Mouse (Mus musculus): ENCODE measurements at regions not wholly inside any gene's neighbourhood (a gene's known extent, or its start where the extent isn't known, plus 50 kb on each side); places are given as distances from the start of the nearest gene placed in this dataset.

DNA sequence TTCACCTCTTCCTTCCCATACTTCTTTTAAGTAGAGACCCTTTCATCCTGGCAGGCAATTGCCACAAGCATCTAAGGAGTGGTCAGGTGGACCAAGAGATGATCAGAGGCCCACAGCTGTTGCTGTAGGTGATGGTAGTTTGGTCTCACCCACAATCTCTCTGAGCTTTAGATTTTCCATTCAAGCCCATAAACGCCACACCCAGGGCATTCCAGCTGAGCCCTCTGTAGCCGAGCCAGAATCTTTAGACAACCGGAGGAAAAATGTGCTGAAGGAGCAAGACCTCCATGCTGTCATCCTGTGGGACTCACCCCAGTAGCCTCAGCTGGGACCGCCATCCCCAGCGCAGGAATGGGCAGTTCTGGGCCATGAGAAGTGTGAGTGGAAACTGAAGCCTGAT, 93.7 kb upstream of the Dlx2 start:
- DNase-seq (ENCODE audit: low spot score), result no peak

DNA sequence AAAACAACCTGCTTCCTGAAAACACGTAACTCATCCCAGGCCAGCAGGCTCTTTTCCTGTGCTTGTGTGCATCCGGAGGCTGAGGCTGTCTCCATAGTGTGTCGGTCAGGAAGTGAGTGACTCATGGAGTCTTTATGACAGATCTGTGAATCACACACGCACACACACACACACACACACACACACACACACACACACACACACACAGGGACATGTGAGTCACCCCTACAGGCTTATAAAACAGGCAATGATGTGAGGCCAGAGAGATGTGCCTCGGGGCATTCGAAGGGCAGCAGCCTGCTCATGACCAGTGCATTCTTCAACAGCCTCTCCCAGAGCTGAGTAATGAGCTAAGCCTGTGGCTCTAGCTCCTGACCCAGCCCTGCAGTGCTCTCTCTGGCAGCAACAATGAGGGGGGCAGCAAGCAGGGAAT, 97.5 kb upstream of the Dlx2 start:
- DNase-seq (ENCODE audit: low spot score), result peak; percentile 38

DNA sequence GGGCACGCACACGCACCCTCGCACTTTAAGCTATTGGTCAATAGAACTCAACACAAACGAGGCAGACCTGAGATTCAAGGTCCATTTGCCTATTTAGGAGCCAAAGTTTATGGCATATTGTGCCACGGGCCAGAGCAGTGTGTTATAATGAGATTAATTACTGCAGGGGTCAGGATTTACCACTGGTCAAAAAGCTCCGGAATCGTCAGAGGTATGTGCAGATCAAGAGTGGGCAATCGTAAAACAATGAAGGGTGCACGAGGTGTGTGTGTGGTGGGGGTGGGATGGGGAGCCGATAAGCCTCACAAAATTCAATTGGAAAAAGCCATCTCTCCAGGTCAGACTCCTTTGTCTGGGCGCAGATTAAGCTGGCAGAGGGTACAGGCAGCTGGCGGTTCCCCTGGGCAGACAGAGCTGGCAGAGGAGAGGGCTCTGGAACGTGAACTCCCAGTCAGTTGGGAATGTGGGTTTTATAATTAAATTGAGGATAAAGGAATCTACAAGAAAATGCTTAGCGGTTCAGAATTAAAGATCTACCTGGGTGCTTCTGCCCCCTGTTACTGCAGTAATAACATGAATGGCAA, 97.4 kb upstream of the Itga6 start:
- DNase-seq (ENCODE audit: low spot score), result no peak

DNA sequence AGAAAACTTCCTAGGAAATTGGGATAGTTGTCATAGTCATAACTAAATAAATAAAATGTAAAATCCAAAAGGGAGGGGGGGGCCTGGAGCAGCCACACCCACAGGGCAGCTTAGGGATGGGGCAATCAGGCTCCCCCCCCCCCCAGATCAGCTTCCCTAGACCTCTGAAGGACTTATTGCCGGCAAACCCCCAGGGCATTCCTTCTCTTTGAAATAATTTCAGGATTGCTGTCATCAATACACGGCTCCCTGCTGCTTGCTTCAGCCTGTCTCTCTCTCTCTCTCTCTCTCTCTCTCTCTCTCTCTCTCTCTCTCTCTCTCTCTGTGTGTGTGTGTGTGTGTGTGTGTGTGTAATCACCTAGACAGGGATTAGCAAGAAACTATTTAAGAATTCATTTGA, 93.8 kb upstream of the Itga6 start:
- no peak for DNase-seq (ENCODE audit: low spot score)

DNA sequence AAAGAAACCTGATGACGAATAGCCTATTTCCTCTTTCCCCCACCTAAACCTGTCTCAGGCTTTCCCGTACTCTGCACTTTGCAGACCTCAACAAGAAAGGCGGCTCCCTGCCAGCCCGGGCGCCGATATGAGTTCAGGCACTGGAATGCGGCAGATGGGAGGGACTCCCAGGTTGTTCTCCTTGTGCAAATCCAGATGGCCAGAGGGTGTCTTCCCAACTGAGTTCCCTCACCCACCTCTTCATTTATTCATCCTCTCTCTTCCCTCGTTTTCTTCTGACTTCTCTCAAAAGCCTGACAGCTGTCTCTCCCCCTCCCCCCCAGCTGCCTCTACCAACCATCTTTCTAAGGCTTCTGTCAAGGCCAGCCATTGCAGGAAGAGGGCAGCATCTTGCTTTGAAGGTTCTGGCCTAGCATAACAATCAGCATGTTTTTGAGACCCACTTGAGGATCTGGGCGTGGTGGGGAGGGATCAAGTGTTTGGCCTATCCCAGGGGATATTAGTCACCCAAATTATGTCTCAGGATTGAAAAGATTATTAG, 93.1 kb upstream of the Itga6 start:
- DNase-seq (ENCODE audit: low spot score), result peak; percentile 51

DNA sequence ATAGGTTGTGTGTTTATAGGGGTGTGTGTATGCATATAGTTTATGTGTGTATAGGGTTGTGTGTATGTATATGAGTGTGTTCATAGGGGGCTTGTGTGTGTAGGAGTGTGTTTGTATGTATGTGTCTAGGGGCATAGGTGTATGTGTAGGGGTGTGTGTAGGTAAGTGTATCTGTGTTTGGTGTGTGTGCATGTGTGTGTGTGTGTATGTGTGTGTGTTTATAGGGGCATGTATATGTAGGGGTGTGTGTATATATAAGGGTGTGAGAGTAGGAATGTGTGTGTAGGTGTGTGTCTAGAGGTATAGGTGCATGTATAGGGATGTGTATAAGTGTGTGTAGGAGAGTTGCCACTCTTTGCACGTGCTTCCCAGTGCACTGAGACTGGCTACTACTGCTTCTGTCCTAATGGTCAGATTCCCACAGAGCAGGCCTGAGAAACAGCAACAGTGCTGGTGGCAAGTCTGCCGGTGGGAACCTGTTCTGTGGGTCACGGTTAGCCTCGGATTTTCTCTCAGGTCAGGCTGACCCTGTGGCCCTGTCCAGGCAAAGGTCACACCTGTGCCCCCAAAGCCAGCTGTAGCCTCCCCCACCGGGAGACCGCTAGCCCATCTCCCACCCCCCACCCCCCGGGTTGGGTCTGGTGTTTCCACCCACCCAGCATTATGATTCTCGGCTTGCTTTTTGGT, 90.5 kb upstream of the Itga6 start:
- no peak for DNase-seq (ENCODE audit: low spot score)

DNA sequence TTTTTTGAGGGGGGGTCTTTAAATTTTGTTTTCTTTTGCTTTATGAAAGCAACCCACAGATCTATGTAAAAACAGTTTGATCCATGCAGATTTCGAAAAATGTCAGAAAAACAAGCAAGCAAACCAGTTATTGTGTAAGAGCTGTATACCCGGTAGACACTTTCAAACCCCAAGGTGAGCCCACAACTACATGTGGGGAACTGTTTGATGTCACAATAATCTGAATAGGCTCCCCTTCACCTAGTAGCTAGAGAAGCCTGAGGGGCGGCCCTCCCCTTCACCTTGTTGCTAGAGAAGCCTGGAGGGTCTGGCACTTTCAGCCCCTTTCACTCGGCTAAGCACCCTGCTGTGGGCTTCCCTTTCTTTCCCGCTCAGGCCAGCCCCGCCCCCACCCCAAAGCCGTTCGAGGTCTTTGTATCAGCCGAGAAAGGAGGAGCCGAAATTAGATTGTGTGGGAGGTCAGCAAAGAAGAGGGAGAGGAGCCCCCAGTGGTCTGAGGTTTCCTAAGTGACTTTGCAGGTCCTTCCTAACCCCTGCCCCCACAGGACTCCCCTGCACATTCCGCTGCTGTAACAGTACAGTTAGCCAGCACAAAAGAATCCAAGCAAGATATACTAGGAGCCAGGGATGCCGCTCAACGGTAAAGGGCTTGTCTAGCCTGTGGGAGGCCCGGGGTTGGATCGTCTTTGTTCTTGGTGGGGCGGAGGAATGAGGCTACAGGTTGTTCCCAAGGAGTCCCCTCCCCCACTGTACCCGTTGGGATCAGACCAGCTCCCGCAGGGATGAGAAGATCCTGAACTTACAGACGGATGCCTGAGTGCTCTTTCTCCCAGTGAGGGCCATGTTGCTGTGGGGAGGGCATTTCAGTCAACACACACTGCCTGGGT, 89.7 kb upstream of the Itga6 start:
- no peak for DNase-seq (ENCODE audit: low spot score)

DNA sequence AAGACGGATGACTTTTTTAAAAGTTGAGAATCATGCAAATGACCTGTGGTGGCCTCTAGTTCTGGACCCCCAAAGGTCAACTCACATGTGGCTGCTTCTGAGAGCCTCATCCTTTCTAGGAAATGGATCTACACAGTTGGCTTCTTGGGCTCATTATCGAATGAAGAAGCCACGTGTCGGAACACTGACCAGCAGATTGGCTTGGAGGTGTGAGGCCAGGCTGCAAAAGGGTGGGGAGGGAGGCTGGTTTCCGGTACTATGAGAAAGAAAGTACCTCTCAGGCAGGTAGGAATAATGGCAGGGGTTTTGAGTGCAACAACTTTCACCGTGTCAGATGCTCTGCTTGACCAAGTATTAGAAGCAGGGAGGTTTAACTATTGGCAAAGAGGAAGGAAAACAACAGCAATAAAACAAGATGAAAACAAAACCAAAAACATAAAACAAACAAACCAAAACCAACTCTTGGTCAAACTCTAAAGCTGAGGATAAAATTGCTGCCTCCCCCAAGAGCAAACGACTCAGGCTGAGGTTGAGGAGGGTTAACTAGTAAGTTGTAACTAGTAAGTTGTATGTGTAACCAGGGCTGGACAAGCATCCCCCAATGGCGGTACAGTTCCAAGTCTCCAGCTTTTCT, 88.7 kb upstream of the Itga6 start:
- no peak for DNase-seq (ENCODE audit: low spot score)

DNA sequence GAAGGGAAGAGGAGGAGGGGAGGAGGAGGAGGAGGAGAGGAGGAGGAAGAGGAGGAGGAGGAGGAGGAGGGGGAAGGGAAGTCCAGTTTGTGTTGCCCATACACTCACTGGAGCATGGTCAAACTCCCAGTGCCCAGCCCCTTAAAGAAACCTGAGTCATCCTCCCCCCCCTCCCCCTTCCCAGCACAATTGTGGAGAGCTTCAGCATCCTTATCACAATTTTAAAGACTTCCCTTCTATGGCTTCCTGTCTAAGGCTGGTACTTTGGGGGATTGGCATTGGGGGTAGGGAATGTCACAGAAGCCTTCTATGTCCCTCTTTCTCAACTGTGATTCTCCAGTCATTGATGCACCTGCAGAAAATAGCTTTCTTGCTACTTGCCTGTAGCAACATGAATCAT, 84.0 kb upstream of the Itga6 start:
- DNase-seq (ENCODE audit: low spot score), result no peak

DNA sequence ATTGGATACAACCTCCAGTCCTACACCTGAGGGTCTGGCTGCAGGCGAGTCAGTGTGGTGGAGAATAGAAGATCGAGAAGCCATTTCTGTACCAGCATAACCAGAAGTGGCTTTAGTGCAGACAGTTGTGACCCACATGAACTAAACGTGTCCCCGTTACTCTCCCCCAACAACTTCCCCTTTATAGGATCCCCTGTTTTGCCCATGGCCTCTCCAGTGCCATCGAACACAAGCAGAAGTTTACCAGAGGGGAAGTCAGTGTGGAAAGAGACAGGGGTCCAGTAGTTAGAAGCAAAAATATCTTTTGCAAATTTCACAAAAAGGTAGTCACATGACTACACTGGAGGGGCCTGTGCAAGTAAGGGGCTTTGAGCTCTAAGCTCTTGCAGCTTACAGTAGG, 83.4 kb upstream of the Itga6 start:
- DNase-seq (ENCODE audit: low spot score), result peak; percentile 16

DNA sequence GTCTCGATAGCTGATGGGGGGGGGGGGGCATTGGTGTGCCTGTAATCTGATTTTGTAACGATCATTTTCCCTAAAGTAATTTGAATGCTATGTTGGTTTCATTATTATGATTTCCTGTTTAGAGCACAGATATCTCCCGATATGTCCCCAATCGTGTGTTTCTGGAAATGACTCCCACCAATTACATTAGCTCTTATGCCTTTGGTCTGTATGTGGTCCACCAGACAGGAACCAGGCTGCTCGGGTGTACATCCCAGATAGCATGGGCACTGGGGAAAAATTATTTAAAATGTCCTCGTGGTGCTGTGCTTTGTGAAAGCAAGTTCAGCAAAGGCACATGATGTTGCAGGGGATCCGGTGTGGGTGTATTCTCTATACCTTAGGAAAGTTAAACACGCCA, 82.0 kb upstream of the Itga6 start:
- no peak for DNase-seq (ENCODE audit: low spot score)

DNA sequence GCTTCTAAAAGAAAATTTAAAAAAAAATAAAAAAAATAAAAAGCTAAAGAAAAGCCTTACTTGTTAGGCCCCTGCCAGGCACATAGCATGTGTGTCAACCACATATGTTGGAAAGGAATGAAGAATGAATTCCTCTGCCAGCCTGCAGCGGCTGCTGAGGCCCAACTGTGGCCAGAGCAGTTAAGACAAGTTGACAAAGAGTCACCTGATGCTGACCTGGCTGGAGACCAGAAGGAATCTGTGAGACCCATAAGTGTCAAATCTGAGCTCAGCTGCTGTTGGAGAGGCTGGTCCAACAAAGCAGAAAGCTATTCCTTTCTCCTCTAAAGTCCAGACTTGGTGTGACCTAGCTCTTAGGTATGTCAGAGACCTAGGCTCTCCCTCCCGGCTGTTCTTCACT, 78.5 kb upstream of the Itga6 start:
- DNase-seq (ENCODE audit: low spot score), result no peak

DNA sequence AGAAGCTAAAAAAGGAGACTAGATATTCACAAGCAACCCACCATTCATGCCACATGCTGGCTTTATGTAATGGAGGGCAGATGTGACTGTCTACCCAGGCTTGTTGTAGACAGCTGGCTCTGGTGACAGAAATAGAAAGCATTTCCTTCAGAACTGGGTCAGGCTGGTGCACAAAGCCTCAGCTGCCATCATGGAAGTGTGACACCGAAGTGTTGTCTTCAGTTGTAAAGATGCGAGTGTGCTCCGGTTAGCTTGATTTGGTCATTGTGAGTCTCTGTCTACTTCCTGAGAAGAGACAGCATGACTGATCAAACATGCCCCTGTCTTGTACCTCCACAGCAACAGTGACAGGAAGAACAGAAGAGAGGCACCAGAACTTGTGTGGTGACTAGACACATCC, 77.7 kb upstream of the Itga6 start:
- no peak for DNase-seq (ENCODE audit: low spot score)

DNA sequence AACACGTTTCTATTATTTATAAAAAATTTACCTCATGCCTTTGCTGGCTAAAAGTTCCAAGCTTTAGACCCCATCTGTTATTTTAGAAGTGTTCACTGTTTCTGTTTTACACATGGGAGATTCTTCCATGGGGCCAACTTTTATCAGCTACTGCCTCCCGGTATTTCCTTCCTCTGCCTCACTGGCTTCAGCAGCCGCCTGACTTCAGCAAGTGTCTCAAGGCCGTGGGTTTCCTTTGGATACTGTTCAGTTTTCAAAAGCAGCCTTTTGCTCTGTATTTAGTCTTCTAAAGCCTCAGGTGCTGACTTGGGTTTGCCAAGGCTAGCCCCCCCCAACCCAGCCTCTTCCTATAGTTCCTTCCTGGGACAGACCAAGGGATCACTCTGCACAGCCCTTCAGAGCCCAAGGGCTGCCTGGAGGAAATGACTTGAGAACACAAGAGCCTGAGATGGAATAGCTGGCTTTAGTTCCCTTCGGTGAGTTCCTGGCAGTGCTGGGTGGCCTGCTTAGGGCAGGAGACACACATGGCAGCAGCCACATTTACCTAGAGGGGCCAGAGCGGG, 75.1 kb upstream of the Itga6 start:
- no peak for DNase-seq (ENCODE audit: low spot score)

DNA sequence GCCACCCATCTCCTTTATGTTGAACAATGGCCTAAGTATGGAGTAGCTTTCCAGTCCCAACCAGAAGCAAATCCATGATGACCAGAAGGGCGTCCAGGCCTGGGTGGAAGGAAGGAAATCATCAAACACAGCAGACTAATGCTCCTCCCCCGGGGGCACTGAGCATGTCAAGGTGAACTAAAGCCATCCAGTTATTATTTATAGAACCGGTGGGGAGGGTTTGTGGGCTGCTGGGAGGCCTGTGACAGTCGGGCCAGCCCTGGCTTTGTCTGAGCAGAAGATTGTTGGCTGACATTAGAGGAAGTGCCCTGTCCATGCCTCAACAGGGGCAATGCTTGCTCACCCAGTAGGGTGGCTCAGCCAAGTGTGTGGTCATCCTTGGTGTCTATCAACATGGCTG, 74.5 kb upstream of the Itga6 start:
- DNase-seq (ENCODE audit: low spot score), result peak; percentile 11

DNA sequence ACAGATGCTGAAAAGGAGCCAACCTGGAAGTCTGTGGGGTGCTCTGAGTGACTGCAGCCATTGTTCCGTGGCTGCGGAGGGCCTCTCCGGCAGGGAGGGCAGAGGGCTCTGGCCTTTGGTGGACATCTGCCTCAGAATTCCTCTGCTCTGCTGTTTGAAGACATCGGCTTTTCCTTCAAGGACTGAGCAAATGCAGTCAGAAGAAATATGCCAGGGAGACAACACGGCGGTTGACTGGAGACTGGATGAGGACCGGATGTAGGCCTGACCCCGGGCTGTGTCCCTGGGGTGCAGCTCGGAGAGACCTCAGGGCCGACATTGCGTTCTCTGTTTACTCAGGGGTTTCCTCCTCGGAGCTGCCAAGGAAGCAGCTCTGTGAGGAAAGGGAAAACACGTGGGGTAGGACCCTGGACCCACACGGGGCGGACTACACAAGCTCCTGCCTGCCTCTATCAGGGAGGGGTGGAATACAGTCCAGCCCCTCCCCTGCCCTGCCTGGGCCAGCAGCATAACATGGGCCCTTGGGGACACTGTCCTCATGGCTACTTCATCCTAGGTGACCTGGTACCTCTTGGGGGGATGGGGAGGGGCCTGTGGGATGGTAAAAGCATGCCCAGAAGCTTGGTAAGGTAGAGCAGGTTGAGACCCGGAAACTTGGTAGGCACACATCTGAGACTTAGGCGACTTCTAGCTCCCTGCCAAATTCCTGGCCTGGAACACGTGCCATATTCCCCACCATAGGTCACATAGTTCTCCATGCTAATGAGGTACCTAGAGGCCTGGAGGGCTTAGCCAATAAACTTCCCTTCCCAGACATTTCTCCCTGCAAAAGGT, 72.1 kb upstream of the Itga6 start:
- DNase-seq (ENCODE audit: low spot score), result peak; percentile 74

DNA sequence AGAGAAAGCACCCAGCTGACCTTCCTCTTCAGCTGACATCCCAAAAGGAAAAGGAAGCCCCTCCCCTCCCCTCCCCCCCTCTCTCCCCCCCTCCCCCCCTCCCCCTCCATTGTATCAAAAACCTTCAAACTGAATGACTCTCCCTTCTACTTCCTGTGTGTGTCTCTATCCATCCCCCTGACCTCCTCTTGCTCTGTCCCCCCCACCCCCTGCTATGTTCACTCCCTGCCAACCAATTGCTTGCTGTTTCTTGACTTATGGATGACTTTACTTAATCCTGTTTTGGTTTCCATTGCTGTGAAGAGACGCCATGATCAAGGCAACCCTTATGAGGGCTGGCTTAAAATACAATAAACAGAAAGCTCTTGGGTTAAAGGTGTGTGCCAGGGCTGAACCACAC, 64.7 kb upstream of the Itga6 start:
- DNase-seq (ENCODE audit: low spot score), result no peak

DNA sequence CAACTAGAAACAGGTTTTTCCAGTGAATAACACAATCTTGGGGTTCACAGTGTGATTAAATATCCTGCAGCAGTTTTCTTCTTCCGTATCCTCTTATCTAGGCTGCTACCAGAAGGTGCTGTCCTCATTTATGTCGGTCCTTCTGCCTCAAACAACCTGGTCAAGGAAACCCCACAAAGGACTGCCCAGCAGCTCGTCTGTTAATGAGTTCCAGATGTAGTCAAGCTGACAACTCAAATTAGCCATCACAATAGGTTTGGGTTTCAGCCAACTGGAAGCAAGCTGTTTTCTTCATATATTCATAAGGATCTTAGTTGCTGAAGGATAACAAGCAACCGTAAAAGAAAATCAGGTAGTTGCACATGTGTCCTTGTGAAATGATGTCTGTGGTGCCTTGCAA, 64.3 kb upstream of the Itga6 start:
- no peak for DNase-seq (ENCODE audit: low spot score)

DNA sequence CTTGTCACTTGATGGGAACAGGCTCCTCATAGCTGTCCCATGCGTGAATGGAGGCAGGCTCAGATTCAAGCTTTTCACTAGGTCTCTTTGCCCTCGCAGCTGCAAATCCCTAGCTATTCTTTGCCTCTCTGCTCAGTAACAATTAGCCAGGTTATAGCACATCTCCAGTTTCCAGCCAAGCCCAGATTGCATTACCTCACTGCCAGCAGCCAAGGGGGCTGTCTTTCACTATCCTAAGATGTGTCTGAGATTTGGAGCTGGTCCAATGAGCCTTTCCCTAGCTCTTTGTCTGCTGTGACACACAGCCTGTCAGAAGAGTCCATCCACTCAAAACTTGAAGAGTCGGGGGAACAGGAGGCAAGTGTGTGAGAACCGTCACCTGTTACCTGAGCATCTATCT, 62.0 kb upstream of the Itga6 start:
- no peak for DNase-seq (ENCODE audit: low spot score)

DNA sequence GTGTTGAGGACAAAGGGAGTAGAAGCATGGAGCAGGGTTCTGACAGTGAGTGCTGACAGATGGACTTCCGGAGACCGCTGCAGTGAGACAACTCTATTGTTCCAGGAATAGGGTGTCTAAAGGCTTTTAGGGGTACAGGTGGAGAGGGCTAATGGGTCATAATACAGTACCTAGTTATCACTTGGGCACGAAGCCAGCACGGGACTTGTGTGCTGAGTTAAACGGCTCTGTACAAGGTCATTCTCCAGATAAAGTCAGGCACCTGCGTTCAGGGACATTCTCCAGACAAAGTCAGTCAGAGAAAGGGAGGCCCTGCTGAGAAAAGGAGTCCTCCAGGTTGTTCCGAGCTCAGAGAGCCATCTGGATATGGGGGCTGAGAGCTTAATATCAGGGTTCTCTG, 60.2 kb upstream of the Itga6 start:
- no peak for DNase-seq (ENCODE audit: low spot score)

DNA sequence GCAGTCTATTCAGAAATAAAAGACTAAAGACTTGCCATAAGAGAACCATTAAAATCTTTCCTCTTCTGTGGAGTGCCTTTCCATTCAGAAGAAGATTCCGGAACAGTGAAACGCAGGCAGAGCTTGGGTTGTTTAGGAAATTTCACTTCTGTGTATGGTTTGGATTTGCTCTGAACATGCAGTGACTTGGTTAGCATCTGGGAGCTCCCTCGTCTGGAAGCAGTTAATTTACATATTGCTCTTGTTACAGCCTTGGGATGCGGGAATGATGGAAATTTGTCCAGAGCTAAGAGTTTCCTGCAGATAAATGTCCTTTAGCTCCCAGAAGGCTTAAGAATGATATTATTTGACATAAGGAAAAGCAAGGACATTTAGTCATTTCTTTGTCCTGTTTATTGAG, 56.4 kb upstream of the Itga6 start:
- no peak for DNase-seq (ENCODE audit: low spot score)

Measured in lung, postnatal 25 days (tissue).